Mouse (Mus musculus) C2C12 (cell line): ENCODE data around the gene Ndufa12. TPM values are rescaled to one million over a fixed set of nuclear protein-coding genes. Genes with fewer than 3 reads are reported as not detected.

Experiments used
- H3K27me3 ChIP-seq: one replicate; pipeline ENCODE4 v1.6.1; 2011; ENCODE audit not compliant: control insufficient read depth, insufficient read depth, insufficient read length
- H3K36me3 ChIP-seq: one replicate; pipeline ENCODE4 v1.6.1; 2011; ENCODE audit not compliant: control insufficient read depth, insufficient read depth
- H3K4me3 ChIP-seq: one replicate; pipeline ENCODE4 v1.5.1; 2011; ENCODE audit warnings: mild to moderate bottlenecking, control low read depth; ENCODE audit not compliant: poor library complexity, insufficient read depth, severe bottlenecking
- H3K79me2 ChIP-seq: one replicate; pipeline ENCODE4 v1.6.1; 2011; ENCODE audit not compliant: control insufficient read depth, insufficient read depth
- H3K79me3 ChIP-seq: one replicate; pipeline ENCODE4 v1.6.1; 2011; ENCODE audit warnings: low read depth, control low read depth
- H3ac ChIP-seq: one replicate; pipeline ENCODE3; 2011; ENCODE audit warnings: low read depth; ENCODE audit not compliant: control insufficient read depth, insufficient read length
- CEBPB ChIP-seq: IDR thresholded peaks from one replicate; pipeline ENCODE4 v1.6.1; 2011; ENCODE audit warnings: low read depth, mild to moderate bottlenecking, control low read depth, moderate library complexity
- CTCF ChIP-seq: IDR thresholded peaks from one replicate; pipeline ENCODE4 v1.5.1; 2011; ENCODE audit not compliant: control insufficient read depth, insufficient read depth, insufficient read length
- FOSL1 ChIP-seq: IDR thresholded peaks from one replicate; pipeline ENCODE4 v1.8.0; 2011; ENCODE audit warnings: mild to moderate bottlenecking, low read length; ENCODE audit not compliant: poor library complexity, insufficient read depth, severe bottlenecking
- MAX ChIP-seq: IDR thresholded peaks from one replicate; pipeline ENCODE4 v1.6.1; 2011; ENCODE audit warnings: mild to moderate bottlenecking, control low read depth
- MYOD1 ChIP-seq: IDR thresholded peaks from one replicate; pipeline ENCODE4 v1.6.1; 2011; ENCODE audit warnings: low read depth; ENCODE audit not compliant: control insufficient read depth, insufficient read length
- MYOG ChIP-seq: IDR thresholded peaks from one replicate; pipeline ENCODE4 v1.6.1; 2011; ENCODE audit not compliant: control insufficient read depth, insufficient read length; ENCODE audit errors: extremely low read depth
- USF1 ChIP-seq: IDR thresholded peaks from one replicate; pipeline ENCODE4 v1.6.1; 2011; ENCODE audit warnings: low read depth, mild to moderate bottlenecking, control low read depth, moderate library complexity
- polyA plus RNA-seq: library from polyadenylated mRNA; unstranded; fragments of >200 nt; fragmentation: generic; extraction: Trizol; gene quantifications from one replicate; pipeline ENCODE4 v1.2.1, GENCODE M21; 2012; ENCODE audit warnings: missing spikeins

The Ndufa12 gene
- polyA plus RNA-seq, 1 experiment, result 364 TPM

GRCm38 (mm10) chr10:94210718-94211618 lies 12.4 kb downstream of the Ndufa12 start:
- Histone ChIP-seq H3ac (no peak overlapping the region), H3K27me3 (no peaks in the 10 kb centered on the region), H3K79me2 (no peaks in the 10 kb centered on the region), H3K4me3 (no peak overlapping the region), H3K36me3 (peaks cover 71% of the 10 kb centered on the region), H3K79me3 (peaks cover 1% of the 10 kb centered on the region)
- no peak for TF ChIP-seq USF1
- TF ChIP-seq MYOG, result no peak
- no peak for TF ChIP-seq CEBPB
- TF ChIP-seq FOSL1, result no peak
- no peak for TF ChIP-seq MYOD1
- TF ChIP-seq CTCF, result no peak
- TF ChIP-seq MAX, result no peak

- peaks cover 71% of the 10 kb centered on the region for H3K36me3 ChIP-seq
- peaks cover 1% of the 10 kb centered on the region for H3K79me3 ChIP-seq
- no peak for TF ChIP-seq MYOG
- TF ChIP-seq CTCF, result no peak
- H3K4me3 ChIP-seq, result no peak overlapping the region
- H3ac ChIP-seq, result no peak overlapping the region
- no peaks in the 10 kb centered on the region for H3K79me2 ChIP-seq
- no peaks in the 10 kb centered on the region for H3K27me3 ChIP-seq
Observed at GRCm38 (mm10) chr10:94211725-94212124, 13.2 kb downstream of the Ndufa12 start.

GRCm38 (mm10) chr10:94225026-94225750 lies 26.7 kb downstream of the Ndufa12 start:
- Histone ChIP-seq H3K79me3 (no peaks in the 10 kb centered on the region), H3K4me3 (no peak overlapping the region), H3K79me2 (no peaks in the 10 kb centered on the region), H3K27me3 (no peaks in the 10 kb centered on the region), H3ac (no peak overlapping the region), H3K36me3 (peaks cover 4% of the 10 kb centered on the region)
- TF ChIP-seq MYOG, result no peak

GRCm38 (mm10) chr10:94230172-94230981 lies 31.9 kb downstream of the Ndufa12 start:
- Histone ChIP-seq H3K4me3 (no peak overlapping the region), H3K79me3 (no peaks in the 10 kb centered on the region), H3ac (no peak overlapping the region), H3K36me3 (no peaks in the 10 kb centered on the region), H3K27me3 (no peaks in the 10 kb centered on the region), H3K79me2 (no peaks in the 10 kb centered on the region)
- TF ChIP-seq MYOD1 (no peak), CTCF (no peak), FOSL1 (no peak), CEBPB (no peak)

- no peak for TF ChIP-seq MAX
- TF ChIP-seq MYOG, result no peak
- TF ChIP-seq CEBPB, result no peak
- no peak for TF ChIP-seq CTCF
- TF ChIP-seq USF1, result no peak
- TF ChIP-seq FOSL1, result no peak
- TF ChIP-seq MYOD1, result no peak
- Histone ChIP-seq H3K36me3 (no peaks in the 10 kb centered on the region), H3ac (no peak overlapping the region), H3K79me3 (no peaks in the 10 kb centered on the region), H3K27me3 (no peaks in the 10 kb centered on the region), H3K4me3 (no peak overlapping the region), H3K79me2 (no peaks in the 10 kb centered on the region)
Observed at GRCm38 (mm10) chr10:94231025-94231424, 32.5 kb downstream of the Ndufa12 start.

GRCm38 (mm10) chr10:94235200-94235599 lies 36.7 kb downstream of the Ndufa12 start:
- Histone ChIP-seq H3K79me2 (no peaks in the 10 kb centered on the region), H3K79me3 (no peaks in the 10 kb centered on the region), H3K36me3 (no peaks in the 10 kb centered on the region), H3K4me3 (no peak overlapping the region), H3ac (no peak overlapping the region), H3K27me3 (no peaks in the 10 kb centered on the region)
- no peak for TF ChIP-seq CEBPB
- TF ChIP-seq MYOG, result no peak
- peak; percentile 82 for TF ChIP-seq MYOD1
